Mouse (Mus musculus) left cerebral cortex, postnatal 14 days (tissue): ENCODE measurements around the gene Vav3. TPM values are rescaled to one million over a fixed set of nuclear protein-coding genes. Genes with fewer than 3 reads are reported as not detected.
A peak's percentile ranks its signal among the peaks of the same experiment; 100 is the strongest.

ENCODE experiments used
- DNase-seq, 2 experiments: peaks; one replicate each; pipeline ENCODE4 v3.0.0; 2021 to 2022; ENCODE audit warnings: low spot score in 2 of 2, mixed read lengths in 1 of 2
- intact Hi-C: fragments of 180-260 bp; cut with DNase I; formaldehyde crosslinking; loops from one replicate; pipeline ENCODE4 v1.15.1; 2025
- total RNA-seq, 2 experiments: library from RNA; stranded (reverse); gene quantifications; 2 replicates each; pipeline ENCODE4 v1.2.3; 2021

Gene Vav3
- total RNA-seq, 2 experiments from 2014 or later = 2.4 to 3.4 TPM

DNA sequence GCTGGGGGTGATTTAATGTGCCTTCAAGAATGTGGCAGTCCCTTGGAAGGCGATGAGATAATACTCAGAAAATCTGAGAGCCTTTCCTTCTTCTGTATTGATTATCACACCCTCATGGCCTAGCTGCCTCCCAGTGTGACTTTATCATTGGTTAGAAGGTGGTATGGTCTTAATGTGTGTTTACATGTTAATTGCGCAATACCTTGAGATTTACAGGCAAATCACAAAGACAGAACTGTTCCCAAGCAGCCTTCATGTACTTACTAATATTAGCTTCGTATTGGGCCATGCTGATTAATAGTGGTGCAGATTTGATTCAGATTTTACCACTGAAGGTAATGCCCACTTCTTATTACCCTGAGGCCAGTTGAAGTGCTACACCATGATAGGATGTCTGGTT, 381.3 kb downstream of the Vav3 start:
- intact Hi-C loops = no loop called here
- no peak for DNase-seq

DNA sequence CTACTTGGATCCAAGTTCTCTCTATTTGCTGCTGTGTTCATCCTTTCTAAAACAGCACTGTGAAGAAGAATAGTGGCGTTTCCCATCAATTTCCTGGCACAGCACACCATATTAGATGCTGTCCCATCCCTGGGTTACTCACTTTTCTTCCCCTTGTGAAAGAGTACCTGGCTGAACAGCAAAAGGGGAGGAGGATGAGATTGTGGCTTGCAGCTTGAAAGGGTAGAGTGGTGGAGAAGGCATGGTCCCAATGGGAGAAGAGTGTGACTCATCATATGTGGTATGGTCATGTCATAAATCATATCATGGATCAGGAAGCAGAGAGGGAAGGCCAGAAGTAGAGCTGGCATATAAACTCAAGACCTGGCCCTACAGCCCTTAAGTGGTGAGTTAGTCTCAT, 386.3 kb downstream of the Vav3 start:
- no peak for DNase-seq
- intact Hi-C loops = no loop called here

DNA sequence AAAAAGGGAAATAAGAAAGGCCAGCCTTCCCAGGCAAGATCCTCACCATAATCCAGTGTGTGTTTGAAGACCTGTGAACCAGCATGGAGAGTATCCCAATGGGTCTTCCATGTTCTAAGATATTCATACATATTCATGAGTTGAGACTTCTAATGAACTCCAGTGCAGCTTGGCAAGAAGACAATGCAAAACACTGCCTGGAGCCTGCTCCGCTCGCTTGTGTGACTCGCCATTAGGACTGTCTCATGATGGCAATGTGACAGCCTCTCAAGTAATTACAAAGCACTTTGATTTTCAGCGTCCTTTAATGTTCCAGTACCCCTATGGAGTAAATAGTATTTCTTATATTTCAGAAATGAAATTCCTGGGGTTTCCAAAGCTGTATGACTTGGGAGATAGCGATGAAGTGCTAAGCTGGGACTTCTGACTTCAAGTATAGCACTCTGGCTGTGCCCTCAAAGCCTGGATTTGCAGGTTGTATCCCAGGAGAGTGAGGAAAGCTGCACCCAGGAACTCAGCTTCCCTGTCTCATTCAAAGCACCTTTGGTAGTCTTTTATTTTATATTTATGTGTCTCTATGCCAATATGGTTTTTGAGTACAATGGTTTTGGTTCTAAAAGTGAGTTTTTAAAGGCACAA, 391.3 kb downstream of the Vav3 start:
- intact Hi-C loops = loop anchor here (10.0 kb wide), 1 partner anchor 207 kb away; no protein-coding TSS in a partner anchor
- peak in 1 of 2 experiments; percentile 6 for DNase-seq

DNA sequence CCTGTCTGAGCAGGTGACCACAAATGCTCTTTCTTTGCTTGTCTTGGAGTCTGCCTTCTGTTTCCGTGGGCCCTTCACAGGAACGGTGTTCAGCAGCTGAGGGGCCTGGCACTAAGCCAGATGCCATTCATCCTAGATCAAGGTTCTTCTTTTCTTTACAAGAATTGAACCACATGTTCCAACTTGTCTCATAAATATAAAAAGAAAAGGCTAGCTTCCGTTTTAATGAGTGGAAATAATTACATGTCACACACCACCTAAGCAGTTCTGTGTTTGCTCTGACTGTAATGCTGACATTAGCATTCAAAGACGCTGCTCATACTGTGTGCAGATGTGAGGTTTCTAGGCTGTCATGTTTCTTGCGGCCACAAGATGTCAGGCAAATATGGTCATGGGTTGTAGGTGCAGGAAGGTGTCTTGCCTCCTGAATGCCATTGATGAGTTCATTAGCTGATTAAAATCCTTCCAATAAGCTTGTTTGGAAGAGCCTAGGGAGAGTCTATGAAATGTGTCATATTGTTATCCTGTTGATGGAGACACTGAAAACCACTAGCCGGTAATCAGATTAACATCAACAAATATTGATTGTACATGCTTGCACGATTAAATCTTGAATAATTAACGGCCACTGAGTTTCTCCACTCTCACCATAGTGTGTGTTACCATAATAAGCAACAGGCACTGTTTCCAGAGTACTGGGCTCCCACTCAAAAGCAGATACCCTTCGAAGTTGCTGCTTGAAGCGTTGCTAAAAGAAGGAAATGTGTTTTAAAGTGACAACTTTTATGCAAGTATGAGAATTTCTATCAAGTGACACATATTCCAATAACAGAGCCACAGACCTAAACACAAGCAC, 392.1 kb downstream of the Vav3 start:
- intact Hi-C loops = loop anchor here (10.0 kb wide), 1 partner anchor 208 kb away; no protein-coding TSS in a partner anchor
- peak; percentile 29 to 41 for DNase-seq

Other genes with a start within 250 kb of the Vav3 start
- gene Slc25a24, start 217.5 kb upstream of the Vav3 start, total RNA-seq = 1 to 10 TPM; 2.9 to 3.3 TPM